Mouse (Mus musculus): ENCODE data around the gene A4galt.
"Not testable (repeated sequence)": the region's sequence is repeated elsewhere in the genome, so short reads cannot be mapped to it uniquely, and the experiment has no call there.

A4galt gene

GRCm38 (mm10) chr15:83268428-83268827 lies 16.9 kb upstream of the A4galt start:
- DNase-seq (ENCODE audit: low spot score in 2 of 2) = not testable (repeated sequence)

- DNase-seq (ENCODE audit: low spot score in 2 of 2) = no peak
Observed at GRCm38 (mm10) chr15:83265269-83265668, 13.7 kb upstream of the A4galt start.

GRCm38 (mm10) chr15:83263405-83263804 lies 11.8 kb upstream of the A4galt start:
- DNase-seq (ENCODE audit: low spot score in 2 of 2) = no peak

DNA sequence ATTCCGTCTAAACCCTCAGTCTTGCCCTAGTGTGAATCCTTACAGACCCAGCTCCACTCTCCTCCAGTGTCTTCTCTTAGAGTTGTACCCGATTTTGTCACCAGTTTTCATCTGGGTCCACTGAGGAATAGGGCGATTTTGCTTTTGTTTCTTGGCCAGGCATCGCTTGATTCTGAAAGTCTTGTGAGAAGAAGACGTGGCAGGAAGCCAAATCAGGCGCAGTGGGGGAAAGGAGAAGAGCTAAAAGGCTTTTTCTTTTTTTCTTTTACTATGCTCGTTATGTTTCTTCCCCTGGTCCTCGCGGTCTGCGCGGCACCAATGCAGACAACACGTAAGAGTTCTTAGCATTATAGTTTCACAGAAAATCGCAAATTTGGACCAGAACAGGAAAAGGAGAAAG lies 6.3 kb upstream of the A4galt start:
- DNase-seq (ENCODE audit: low spot score in 2 of 2) = no peak

DNA sequence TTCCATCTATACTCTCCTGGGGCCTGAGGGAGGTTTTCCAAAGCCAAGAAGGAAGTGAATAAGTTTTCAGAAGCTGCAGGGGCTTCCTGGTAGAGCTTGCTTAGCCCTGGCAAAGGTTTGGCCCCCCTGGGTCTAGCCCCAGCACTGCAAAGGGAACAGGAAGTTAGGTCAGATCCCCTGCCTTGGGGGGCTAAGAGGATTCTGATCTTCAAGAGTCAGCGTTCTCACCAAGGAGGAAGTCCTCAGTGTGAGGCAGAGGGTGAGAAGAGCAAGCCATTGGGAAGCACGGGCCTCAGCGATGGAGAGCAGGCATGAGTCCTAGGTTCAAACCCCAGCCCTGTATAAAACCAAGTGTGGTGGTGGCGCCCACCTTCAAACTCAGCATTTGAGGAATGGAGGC lies 4.9 kb upstream of the A4galt start:
- no peak for DNase-seq (ENCODE audit: low spot score in 2 of 2)

- no peak for DNase-seq (ENCODE audit: low spot score in 2 of 2)
Observed at GRCm38 (mm10) chr15:83255944-83256343, 4.4 kb upstream of the A4galt start.

DNA sequence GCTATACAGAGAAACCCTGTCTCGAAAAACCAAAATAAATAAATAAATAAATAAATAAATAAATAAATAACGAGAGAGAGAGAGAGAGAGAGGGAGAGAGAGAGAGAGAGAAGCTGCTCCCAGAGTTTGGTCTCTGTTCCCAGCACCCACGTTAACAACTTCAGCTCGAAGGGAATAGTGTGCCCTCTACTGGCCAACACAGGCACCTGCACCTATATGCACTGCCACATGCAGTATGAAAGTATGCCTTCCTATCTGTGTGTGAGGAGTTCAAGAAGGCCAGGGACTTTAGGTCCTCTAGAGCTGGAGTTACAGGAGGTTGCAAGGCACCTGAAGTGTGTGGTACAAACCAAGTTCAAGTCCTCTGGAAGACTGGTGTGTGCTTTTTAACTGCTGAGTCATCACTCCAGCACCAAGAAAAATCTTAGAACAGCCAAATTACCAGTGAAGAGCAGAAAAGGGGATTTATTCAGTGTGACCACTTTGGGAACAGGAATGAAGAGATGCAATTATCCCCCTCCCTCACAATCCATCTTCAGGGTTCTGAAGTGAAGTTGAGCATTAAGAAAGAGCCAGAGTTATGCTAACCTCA lies 3.7 kb upstream of the A4galt start:
- DNase-seq (ENCODE audit: low spot score in 2 of 2) = no peak

DNA sequence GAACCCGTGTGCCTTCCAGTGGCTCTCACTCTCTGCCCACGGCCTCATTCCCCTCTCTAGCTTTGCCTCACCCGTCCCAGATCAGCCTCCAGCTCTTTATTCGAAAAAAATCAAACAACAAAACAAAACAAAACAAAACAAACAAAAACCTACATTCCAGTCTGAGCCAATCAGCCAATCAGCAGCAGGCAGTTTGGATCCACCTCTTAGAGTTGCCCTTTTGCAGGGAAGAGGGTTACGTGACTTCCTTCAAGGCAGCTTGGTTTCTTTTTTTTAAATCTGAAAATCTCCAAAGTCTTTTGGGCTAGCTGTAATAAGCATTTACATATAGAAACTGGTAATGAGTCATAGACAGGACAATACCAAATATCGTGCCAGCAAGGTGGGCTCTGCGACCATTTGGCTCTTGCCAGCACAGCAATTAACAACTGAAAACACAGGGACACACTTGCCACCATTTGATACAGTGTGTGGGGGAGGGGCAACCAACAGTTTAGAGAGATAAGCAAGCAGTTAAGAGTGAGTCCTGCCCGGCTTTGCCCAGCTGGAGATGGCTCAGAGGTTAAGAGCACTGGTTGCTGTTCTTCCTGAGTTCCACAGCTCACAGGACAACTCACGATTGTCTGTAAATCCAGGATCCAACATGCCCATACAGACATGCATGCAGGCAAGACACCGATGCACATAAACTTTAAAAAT lies 2.9 kb upstream of the A4galt start:
- DNase-seq (ENCODE audit: low spot score in 2 of 2) = no peak

GRCm38 (mm10) chr15:83252060-83252459 lies 486 bp upstream of the A4galt start:
- DNase-seq (ENCODE audit: low spot score in 2 of 2) = no peak

DNA sequence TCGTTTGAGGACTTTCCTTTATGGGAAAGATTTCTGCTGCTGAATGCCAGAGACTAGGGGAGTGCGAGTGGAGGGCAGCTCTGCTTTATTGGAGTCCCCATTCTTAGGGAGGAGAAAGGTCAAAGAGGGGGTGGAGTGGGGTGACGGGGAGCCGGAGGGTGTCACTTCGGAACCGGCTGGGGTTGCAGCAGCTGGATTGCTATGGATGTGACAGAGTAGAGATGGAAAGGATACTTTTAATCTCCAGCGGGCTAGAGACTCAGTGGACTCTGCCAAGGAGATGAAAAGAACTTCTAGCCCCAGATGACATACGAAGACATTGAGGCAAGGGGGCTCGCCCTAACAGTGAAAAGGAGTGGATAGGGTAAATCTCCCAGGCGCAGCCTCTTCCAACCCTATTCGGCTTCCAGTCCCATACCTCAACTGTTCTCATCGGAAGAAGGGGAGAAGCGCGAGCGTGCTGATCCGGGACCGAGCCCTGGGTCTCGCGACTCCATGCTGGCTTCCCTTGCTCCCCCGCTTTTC lies 861 bp downstream of the A4galt start:
- no peak for DNase-seq (ENCODE audit: low spot score in 2 of 2)

DNA sequence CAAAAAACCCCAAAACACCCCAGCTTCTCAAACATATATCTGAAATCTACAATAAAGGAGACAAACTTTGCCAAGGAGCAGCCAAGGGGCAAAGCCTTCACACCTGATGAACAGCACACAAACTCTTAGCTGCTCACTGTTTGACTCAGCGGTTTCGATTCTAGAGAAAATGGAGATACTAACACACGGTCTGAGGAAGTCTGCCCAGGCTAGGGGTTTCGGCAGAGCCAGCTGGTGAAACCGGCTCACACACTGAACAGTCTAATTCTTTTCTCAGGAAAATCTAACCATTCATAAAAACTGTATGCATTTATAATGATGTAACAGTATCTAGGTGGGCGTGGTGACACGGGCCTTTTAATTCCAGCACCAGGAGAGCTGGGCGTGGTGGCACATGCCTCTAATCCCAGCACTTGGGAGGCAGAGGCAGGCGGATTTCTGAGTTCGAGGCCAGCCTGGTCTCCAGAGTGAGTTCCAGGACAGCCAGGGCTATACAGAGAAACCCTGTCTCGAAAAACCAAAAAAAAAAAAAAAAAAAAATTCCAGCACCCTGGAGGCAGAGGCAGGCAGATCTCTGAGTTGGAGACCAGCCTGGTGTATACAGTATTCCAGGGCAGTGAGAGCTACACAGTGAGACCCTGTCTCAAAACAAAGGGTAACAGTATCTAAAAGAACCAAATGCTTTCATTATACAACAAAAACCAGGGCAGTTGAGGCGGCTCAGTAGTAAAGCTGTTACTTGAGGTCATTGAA lies 1.9 kb downstream of the A4galt start:
- DNase-seq (ENCODE audit: low spot score in 2 of 2) = no peak

DNA sequence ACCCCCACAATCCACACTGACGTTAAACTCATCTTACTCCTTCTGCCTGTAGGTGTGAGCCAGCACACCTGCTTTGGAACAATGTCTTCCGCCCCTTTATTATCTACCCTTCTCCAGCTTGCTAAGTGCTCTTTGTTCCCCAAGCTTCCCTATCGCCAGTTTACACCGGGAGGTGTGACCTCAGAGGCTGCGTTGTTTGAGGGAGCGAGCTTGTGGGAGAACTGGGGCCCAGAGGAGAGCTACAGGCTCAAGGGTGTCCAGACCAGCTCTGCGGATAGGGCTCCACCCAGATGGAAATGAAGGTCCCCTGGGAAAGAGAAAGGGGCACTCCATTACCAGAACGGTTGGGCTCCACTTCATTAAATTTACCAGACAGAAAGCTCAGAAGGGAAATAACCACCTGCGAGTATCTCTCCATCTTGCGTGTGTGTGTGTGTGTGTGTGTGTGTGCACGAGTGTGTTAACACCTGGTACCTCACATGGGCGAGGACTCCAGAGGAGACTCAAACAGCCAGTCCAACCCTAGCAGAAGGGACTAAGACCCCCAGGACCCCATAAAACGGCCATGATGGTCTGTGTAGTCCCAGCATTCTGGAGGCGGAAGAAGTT lies 3.2 kb downstream of the A4galt start:
- no peak for DNase-seq (ENCODE audit: low spot score in 2 of 2)

DNA sequence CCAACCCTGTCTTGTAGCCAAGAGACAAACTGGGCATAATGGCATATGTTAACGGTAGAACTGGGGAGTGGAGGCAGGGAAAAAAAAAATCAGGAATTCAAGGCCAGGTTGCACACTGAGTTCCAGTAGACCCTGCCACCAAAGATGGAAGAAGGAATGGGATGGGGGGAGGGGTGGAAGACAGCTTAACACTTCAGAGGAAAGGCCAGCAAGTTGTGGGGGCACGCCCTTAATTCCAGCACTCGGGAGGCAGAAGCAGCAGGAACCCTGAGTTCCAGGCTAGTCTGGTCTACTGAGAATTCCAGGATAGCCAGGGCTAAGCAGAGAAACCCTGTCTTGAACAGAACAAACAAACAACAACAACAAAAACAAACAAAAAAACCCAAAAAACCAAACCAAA lies 7.2 kb downstream of the A4galt start:
- no peak for DNase-seq (ENCODE audit: low spot score in 2 of 2)

GRCm38 (mm10) chr15:83241961-83242680 lies 9.5 kb downstream of the A4galt start:
- no peak for DNase-seq (ENCODE audit: low spot score in 2 of 2)

GRCm38 (mm10) chr15:83241497-83241896 lies 10.1 kb downstream of the A4galt start:
- no peak for DNase-seq (ENCODE audit: low spot score in 2 of 2)

DNA sequence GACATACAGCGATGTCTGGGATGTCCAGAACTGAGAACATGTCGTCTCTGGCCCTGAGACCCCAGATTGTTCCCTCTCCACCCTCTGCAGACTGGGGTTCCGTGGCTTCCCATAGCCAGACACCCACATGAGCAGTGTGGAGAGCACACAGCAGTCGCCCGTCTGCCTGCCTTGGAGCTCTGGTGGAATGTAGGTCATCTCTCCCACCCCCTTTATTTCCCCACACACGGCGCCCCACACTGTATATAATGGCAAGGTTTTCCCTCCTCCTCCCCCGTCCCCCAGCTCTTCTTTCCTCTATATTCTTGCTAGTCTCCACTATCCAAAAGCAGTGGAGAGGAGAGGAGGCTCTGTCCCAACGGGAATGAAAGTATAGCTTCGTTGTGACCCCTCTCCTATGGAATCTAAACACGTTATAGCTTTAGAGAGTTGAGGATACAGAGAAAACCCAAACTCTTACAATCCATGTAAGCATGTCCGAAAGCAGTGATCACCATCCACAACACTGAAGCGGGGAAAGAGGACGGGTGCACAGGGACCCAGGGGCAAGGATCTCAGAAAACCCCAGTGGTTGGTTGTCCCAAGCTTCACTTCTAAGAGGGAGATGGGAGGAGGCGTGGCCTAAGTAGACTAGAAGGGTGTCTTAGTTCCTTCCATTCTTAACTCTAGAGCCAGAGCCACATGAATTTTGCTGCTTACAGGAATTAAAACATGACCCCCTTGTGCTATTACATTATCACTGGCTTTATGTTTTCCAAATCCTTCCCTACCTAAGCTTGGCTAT lies 13.9 kb downstream of the A4galt start:
- DNase-seq (ENCODE audit: low spot score in 2 of 2) = no peak

- no peak for DNase-seq (ENCODE audit: low spot score in 2 of 2)
Observed at GRCm38 (mm10) chr15:83236824-83237223, 14.8 kb downstream of the A4galt start.

GRCm38 (mm10) chr15:83233219-83233992 lies 18.2 kb downstream of the A4galt start:
- peak; percentile 46 to 80 for DNase-seq (ENCODE audit: low spot score in 2 of 2)

DNA sequence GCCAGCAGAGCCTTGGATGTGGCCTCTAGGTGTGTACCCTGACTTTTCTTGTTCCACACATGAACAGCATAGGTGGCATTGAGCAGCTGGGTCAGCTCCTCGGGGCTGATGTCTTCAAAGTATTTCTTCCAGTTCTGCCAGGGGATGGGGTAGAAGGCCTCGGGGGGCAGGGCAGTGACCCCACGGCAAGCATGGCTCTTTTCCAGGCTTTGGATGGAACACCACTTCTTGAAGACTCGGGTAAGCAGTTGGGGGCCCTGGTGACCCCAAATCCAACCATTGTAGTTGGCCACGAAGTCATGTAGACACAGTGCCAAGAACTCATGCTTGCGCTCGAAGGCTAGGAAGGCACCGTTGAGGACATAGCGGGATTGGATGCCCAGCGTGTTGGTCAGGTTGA lies 24.0 kb downstream of the A4galt start:
- no peak for DNase-seq (ENCODE audit: low spot score in 2 of 2)

- no peak for DNase-seq (ENCODE audit: low spot score in 2 of 2)
Observed at GRCm38 (mm10) chr15:83226871-83227270, 24.7 kb downstream of the A4galt start.
